In the genomic region with DNA sequence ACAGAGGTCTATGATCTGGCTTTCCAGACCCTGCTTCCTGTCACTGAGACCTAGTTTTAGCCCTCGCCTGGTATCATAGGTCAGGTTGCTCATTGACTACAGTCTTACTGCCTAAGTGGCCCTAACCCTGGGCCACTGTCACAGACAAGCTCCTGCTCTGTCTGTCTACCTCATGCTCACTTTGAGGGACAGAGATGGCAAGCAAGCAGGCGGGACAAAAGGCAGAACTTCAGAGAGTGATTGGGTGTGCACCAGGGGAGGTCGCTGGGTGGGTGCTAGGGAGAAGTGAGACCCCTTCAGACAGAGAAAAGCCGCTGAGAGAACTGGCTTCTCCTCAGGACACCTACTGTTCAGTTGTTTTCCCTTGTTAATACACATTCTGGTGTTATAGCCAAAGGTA, we compare ENCODE assay signal across 21 mouse cellular contexts. TPM values are rescaled to one million over a fixed set of nuclear protein-coding genes. Genes with fewer than 3 reads are reported as not detected.
DNase-seq lines count a peak whose midpoint lies in the region; ATAC-seq and TF ChIP-seq lines count a peak whose summit lies in the region.
"Had no signal": no experiment of that assay in that cellular context is flagged by ENCODE, and none has a peak within 500 bp of the region (broad histone marks: within the 10 kb centered on the region; RNA-seq: fewer than 3 reads in every experiment).

No protein-coding gene starts in this region.

- ATAC-seq in heart, embryonic 11.5 days (replicated peaks; ENCODE audit: insufficient number of reproducible peaks, low FRiP score, low TSS enrichment), result no peak
- ATAC-seq in kidney, embryonic 16.5 days (ENCODE audit: low FRiP score, low TSS enrichment), result no peak
- ATAC-seq: CD4-positive, CD25-positive, alpha-beta regulatory T cell, adult 4 months; forebrain, embryonic 14.5 days; forebrain, postnatal 0 days had no signal

- WGBS in heart, embryonic 11.5 days (ENCODE audit: insufficient replicate concordance), result 65% methylated on average over 4 of the region's 4 CpGs
- WGBS in kidney, embryonic 16.5 days, result 79% methylated on average over 4 of the region's 4 CpGs

- H3K9ac ChIP-seq in heart, embryonic 11.5 days (ENCODE audit: low read depth, low read length), result no peak overlapping the region
- 0 out of 2 replicates have a peak overlapping the region, but pooled peaks have one; percentile 11 for H3K9ac ChIP-seq in kidney, embryonic 16.5 days (replicated peaks; ENCODE audit: low read length)
- H3K9ac ChIP-seq: embryonic facial prominence, embryonic 12.5 days; embryonic facial prominence, embryonic 15.5 days; forebrain, postnatal 0 days; heart, embryonic 12.5 days; heart, embryonic 15.5 days; hindbrain, embryonic 15.5 days had no signal

- peaks cover 6% of the 10 kb centered on the region for H3K4me1 ChIP-seq in heart, embryonic 11.5 days (ENCODE audit: control insufficient read depth, insufficient read depth, low read length)
- peaks cover 54% of the 10 kb centered on the region for H3K4me1 ChIP-seq in kidney, embryonic 16.5 days (ENCODE audit: insufficient read depth, low read length)
- H3K4me1 ChIP-seq in testis, adult 2 months (ENCODE audit: control insufficient read depth, insufficient read depth, low read length), result peaks cover 4% of the 10 kb centered on the region

- no peak overlapping the region for H3K27ac ChIP-seq in heart, embryonic 11.5 days (ENCODE audit: low read depth, low read length)
- no peak overlapping the region for H3K27ac ChIP-seq in kidney, embryonic 16.5 days (ENCODE audit: low read length)
- H3K27ac ChIP-seq in testis, adult 2 months (ENCODE audit: control insufficient read depth, insufficient read depth, low read depth, low read length), result no peak overlapping the region
- H3K27ac ChIP-seq: embryonic facial prominence, embryonic 12.5 days; embryonic facial prominence, embryonic 15.5 days; heart, embryonic 15.5 days; hindbrain, embryonic 15.5 days had no signal

- no peak for TF ChIP-seq POLR2A in testis, adult 2 months (IDR thresholded peaks at IDR 0.05; ENCODE audit: control insufficient read depth, low read depth, low read length)

- H3K36me3 ChIP-seq in heart, embryonic 11.5 days (ENCODE audit: control insufficient read depth, insufficient read depth, low read length), result no peaks in the 10 kb centered on the region
- H3K36me3 ChIP-seq in kidney, embryonic 16.5 days (ENCODE audit: insufficient read depth, low read length), result no peaks in the 10 kb centered on the region
- no peaks in the 10 kb centered on the region for H3K36me3 ChIP-seq in testis, adult 2 months (ENCODE audit: control insufficient read depth, insufficient read depth, low read length)
- H3K36me3 ChIP-seq: embryonic facial prominence, embryonic 12.5 days; embryonic facial prominence, embryonic 15.5 days; heart, embryonic 12.5 days; heart, embryonic 15.5 days; hindbrain, embryonic 15.5 days had no signal

- H3K4me2 ChIP-seq in heart, embryonic 11.5 days, result no peak overlapping the region
- no peak overlapping the region for H3K4me2 ChIP-seq in kidney, embryonic 16.5 days (replicated peaks; ENCODE audit: low read depth, low read length)
- H3K4me2 ChIP-seq: embryonic facial prominence, embryonic 12.5 days; embryonic facial prominence, embryonic 15.5 days; heart, embryonic 12.5 days; heart, embryonic 15.5 days; hindbrain, embryonic 15.5 days had no signal

- H3K4me3 ChIP-seq in heart, embryonic 11.5 days (ENCODE audit: low read depth, low read length), result no peak overlapping the region
- H3K4me3 ChIP-seq in kidney, embryonic 16.5 days (ENCODE audit: low read length), result no peak overlapping the region
- H3K4me3 ChIP-seq in testis, adult 2 months (ENCODE audit: control insufficient read depth, low read depth, low read length), result peak overlapping the region; percentile 75
- H3K4me3 ChIP-seq: embryonic facial prominence, embryonic 12.5 days; embryonic facial prominence, embryonic 15.5 days; heart, embryonic 12.5 days; heart, embryonic 15.5 days; hindbrain, embryonic 15.5 days had no signal

- H3K9me3 ChIP-seq in heart, embryonic 11.5 days (replicated peaks; ENCODE audit: control insufficient read depth, low read length), result no peaks in the 10 kb centered on the region
- no peaks in the 10 kb centered on the region for H3K9me3 ChIP-seq in kidney, embryonic 16.5 days (ENCODE audit: low read length)
- H3K9me3 ChIP-seq: embryonic facial prominence, embryonic 12.5 days; embryonic facial prominence, embryonic 15.5 days; heart, embryonic 12.5 days; heart, embryonic 15.5 days; hindbrain, embryonic 15.5 days had no signal

- peaks cover 12% of the 10 kb centered on the region for H3K27me3 ChIP-seq in heart, embryonic 11.5 days (ENCODE audit: control insufficient read depth, insufficient read depth, low read length)
- H3K27me3 ChIP-seq in kidney, embryonic 16.5 days (ENCODE audit: insufficient read depth, low read length), result no peaks in the 10 kb centered on the region
- no peaks in the 10 kb centered on the region for H3K27me3 ChIP-seq in testis, adult 2 months (ENCODE audit: control insufficient read depth, insufficient read depth, low read length)
- H3K27me3 ChIP-seq: hindbrain, embryonic 15.5 days had no signal

- DNase-seq in heart, adult 11 months, result peak; percentile 86
- no peak for DNase-seq in kidney, adult 8-10 months
- DNase-seq in testis, postnatal 14 days (ENCODE audit: low spot score), result no peak
- DNase-seq: adrenal gland, adult 2 months; adrenal gland, postnatal 14 days; cerebellum, adult 11 months; cerebellum, adult 8-10 months; forebrain, postnatal 0 days; gastrocnemius, postnatal 36 days; heart, postnatal 10 days; heart, postnatal 36 days had no signal

- TF ChIP-seq CTCF in testis, adult 2 months (IDR thresholded peaks at IDR 0.05; ENCODE audit: control insufficient read depth, insufficient read depth, insufficient replicate concordance, low read depth, low read length), result no peak

RNA-seq across cellular contexts. Expression of gene Peli2, which starts 6.3 kb away (rescaled TPM):
- 4.0 TPM in 2 replicates for polyA plus RNA-seq in heart, embryonic 11.5 days (2014; fragmentation: Nextera tagmentation; extraction: Ambion mirVana)
- polyA plus RNA-seq in kidney, embryonic 16.5 days (2015; fragmentation: Nextera tagmentation; extraction: Ambion mirVana), result 8.6 and 9.4 TPM in 2 replicates
- 125 and 158 TPM in 2 replicates for polyA plus RNA-seq in testis, adult 2 months (2012; rRNA removed)

Comparison
In these comparisons a context has a peak if more than half of its experiments do, and no peak if none do; other contexts are left out.
1. RNA of gene Peli2, which starts 6.3 kb away (polyA plus RNA-seq): 125 to 158 TPM in testis, adult 2 months; 8.6 to 9.4 TPM in kidney, embryonic 16.5 days and 4.0 TPM in heart, embryonic 11.5 days; every median in the first group is over 10 times any median in the second.